Mouse (Mus musculus) urinary bladder, postnatal 10 days (tissue): Measurements from ENCODE around the gene Fam193a.

Experiments used
- DNase-seq: peaks from one replicate; pipeline ENCODE4 v3.0.0; 2022; ENCODE audit warnings: low spot score

The Fam193a gene

DNA sequence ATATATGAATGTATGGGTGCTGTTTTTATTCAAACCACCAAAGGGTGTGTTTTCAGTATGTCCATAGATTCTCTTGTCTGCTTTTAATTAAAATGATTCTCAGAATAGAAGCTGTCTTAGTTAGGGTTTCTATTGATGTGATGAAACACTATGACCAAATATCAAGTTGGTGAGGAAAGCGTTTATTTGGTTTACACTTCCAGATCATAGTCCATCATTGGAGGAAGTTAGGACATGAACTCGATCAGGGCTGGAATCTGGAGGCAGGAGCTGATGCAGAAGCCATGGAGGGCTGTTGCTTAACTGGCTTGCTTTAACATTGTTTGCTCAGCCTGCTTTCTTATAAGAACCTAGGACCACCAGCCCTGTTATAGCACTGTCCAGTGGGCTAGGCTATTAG lies 12.0 kb downstream of the Fam193a start:
- no peak for DNase-seq

DNA sequence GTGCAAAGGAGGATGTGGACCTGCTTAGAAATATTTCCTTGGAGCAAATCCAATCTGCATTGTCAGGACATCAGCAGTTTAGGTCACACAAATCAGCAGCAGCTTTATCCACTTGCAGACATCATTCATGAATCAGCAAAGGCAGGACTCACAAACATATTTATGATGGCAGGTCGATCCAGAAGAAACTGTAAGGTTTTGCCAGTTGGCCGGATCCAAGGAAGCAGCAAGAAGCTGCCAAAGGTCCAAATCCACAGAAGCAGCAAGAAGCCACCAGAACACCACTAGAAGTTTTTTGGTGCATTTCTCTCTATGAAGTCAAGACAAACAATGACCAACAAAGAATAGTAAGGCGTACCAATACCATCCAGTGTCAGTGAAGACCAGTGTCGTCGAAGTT lies 15.9 kb downstream of the Fam193a start:
- DNase-seq, result no peak

DNA sequence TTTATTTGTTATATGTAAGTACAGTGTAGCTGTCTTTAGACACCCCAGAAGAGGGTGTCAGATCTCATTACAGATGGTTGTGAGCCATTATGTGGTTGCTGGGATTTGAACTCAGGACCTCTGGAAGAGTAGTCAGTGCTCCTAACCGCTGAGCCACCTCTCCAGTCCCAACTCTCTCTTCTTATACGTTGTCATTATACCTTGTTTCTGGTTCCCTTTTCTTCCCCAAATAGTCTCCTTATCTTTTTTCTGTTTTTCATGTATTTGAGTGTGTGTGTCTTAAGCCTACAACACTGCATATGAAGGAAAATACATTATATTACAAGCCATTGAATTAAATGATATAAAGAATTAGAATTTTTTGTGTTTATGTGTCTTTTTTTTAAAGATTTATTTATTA lies 17.0 kb downstream of the Fam193a start:
- no peak for DNase-seq

DNA sequence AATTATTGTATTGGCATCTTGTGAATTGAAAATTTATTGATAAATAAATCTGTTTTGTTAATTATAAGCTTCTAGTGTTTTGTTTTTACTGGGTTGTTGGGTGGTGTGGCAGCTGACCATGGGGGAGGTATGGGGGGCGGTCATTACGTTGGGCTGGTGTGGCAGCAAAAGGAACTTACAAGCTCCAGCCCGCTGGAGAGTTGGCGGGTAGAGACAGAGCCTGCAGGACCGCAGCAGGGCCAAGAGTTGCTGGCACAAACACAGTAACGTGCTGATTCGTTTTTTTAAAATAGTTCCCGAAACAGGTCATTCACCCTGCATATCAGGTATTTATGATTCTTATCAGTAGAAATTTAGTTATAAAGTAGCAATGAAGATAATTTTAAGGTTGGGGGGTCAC lies 23.5 kb downstream of the Fam193a start:
- DNase-seq, result no peak

DNA sequence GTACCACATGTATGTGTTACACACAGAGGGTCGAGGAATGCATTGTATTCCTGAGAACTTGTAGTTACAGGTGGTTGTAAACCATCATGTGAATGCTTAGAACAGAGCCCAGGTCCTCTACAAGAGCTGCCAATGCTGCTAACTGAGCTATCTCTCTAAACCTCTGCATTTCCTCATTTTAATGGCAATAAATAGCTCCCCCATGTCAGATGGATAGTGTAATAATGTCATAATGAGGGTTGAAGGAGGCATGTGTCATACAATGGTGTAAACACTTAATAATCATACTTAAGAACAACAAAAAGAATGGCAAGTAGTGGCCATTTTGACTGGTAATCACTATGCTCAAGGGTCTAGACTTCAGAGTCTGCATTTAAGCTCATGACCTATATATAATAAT lies 25.6 kb downstream of the Fam193a start:
- DNase-seq, result no peak

DNA sequence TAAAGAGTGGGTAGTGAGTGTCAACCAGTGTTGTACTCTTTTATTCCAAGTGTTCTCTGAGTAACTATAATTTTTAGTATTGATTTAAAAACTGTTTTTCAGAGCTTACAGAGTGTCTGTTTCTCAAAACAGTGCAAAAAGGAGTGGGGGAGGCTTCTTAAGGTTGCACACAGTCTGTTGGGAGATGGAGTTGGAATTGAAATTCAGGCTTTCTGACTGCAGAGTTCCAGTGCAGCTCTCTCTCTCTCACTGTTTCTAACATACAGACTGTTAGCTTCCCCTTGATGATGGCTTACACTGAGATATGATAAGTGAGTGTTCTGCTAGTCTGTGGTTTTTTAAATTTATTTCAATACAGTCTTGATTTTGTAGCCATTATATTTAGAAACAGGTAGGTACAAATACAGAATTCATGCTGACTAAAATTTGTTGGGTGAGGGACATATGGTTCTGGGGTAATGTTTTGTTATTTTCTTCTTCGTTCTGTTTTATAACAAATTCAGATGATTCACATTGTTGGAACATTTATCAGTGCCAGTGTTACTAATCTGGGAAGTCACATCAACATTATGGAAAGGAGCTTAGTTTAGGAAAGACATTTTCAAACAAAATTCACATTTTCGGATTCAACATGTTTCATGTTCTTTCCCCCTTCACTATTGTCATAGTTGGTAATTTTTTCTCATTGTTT lies 26.3 kb downstream of the Fam193a start:
- no peak for DNase-seq

DNA sequence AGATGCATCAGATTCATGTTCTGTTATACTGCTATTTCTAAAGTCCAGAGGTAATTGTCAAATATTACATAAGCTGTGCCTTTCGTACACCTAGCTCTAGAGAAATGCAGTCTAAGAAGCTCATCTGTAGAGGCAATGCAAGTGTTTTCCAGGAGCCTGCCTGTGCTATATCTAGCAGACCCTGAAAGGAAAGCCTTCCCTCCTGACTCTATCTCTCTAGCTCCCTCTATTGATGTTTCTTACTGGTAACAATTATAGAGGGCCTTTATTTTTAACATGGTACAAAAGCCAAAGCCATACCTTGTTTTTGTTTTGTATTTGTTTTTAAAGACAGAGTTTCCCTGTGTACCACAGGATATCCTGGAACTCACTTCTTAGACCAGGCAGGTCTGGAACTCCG lies 28.1 kb downstream of the Fam193a start:
- DNase-seq, result no peak

DNA sequence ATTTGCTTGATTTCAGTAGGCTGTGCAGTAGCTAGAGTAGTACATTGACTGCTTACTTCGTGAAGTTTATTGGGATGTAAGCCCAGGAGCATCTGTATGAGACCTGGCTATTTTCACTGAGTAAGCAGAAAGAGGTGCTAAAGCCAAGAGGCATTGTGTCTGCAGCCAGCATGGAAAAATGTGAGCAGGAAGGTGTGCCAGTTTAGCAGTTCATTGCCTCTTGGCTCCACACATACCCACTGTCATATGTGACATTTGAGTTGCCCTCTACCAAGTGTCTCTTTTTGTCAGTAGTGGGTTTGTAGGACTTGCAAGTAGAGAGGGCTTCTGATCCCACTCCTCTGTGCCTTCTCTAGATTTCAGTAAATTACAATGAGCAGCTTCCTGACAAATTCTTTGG lies 28.6 kb downstream of the Fam193a start:
- DNase-seq, result no peak

DNA sequence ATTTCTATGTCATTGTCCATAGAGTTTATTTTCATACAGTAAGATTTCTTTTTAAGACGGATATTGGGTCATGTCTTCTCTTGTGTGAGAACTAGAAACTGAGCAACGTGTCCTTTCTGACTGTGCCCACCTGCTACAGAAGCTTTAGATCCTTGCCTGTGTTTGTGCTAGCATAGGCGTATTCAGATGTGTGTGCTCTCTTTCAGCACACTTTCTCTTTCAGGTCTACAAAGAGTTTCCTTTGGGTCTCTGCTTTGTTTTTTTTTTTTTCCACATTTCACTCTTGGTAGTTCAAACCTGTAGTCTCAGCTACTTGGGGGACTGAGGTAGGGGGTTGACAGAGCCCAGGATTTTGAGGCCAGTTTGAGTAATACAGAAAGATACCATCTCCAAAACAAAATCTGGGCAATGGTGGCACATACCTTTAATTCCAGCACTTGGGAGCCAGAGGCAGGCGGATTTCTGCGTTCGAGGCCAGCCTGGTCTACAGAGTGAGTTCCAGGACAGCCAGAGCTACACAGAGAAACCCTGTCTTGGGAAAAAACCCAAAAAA lies 37.7 kb downstream of the Fam193a start:
- DNase-seq, result no peak

DNA sequence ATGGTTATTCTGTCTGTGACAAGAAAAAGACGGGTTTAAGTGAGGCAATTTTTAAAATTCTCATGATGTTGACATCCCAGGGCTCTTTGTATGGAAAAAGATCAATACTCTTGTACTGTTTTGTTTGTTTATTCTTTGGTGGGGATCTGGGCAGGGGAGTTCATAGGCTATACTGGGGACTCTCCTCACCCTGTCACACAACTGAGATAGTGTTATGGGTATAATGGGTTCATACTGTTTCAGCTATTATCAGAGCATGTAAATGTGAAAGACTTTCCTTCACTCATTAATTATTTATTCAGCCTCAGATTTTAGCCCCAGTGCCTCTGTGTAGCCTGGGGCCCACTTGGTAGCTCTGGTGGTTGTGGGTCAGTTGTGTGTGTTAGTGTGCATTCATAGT lies 39.3 kb downstream of the Fam193a start:
- DNase-seq, result no peak

DNA sequence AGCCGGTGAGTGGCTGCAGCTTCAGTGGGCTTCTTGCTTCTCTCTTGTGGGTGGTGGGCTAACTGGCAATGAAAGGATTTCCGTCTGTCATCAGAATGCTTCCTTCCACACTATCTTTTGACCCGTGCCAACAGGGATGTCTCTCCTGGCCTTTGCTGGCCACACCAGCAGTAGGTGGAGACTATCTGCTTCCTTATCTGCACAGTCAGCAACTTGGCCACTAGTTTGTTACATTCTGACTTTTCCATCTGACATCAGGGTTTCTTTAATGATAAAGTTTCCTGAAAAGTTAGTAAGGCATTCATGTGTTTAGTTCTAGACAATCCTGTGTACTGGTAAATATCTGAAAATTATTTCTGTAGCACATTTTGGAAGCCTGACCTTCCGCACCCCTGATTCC lies 41.1 kb downstream of the Fam193a start:
- no peak for DNase-seq

DNA sequence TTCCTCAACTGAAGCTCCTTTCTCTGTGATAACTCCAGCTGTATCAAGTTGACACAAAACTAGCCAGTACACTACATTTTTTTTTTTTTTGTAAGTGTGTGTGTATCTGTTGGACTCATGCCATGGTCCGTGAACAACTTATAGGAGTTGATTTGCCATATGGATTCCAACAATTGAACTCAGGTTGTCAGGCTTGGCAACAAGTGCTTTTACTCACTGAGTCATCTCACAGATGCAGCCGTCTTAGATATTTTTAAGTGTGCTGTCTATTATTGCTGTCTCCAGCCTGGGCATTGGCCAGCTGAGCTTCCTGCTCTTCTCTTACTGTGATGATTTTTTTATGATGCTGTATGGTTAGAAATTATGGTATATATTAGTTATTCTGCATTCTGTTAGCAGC lies 44.2 kb downstream of the Fam193a start:
- no peak for DNase-seq

DNA sequence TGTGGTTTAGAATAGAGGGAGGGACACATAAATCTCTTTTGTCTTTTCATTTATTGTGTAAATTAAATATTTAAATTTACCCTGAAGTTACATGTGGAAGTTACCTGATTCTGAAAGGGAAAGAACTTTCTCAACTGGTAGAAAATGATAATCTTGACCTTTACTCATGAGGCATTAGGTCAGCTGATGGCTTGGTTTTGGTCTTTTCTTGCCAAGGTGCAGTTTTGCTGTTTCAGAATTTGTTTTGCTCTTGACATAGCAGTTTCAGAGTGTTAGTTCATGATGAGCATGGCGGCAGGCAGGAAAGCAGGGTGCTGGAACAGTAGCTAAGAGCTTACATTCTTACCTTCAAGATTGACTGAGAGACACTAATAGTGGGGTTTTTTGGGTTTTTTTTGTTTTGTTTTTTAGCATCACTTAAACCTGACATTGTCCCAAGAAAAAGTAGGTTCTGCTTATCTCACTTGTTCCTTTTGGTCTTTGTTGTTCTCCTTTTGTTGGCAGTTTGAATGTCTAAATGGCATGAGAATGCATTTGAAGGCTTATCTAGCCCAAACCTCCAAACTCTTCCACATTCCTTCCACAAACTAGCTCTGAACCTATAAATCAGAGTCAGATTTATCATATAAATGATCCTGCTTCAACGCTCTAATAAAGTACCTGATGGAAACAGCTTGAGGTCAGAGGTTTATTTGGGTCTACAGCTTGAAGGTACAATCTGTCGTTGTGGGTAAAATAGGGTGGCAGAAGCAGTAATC lies 47.7 kb downstream of the Fam193a start:
- DNase-seq, result no peak

DNA sequence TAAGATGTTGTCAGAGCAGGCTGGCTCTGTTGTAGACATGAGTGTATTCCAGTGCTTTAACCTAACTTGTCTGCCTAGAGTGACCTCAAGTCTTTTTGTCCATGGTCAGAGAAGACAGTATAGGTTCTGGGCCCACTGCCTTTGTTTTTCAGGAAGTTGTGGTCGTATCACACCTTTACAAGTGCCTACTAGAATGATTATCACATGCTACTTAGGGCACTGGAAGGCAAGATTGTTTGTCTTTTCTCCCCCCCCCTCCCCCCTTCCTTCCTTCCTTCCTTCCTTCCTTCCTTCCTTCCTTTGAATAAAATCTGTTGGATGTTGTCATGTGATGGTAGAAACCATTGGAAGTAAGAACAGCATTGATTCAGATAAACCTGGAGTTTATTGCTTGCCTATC lies 49.5 kb downstream of the Fam193a start:
- no peak for DNase-seq

DNA sequence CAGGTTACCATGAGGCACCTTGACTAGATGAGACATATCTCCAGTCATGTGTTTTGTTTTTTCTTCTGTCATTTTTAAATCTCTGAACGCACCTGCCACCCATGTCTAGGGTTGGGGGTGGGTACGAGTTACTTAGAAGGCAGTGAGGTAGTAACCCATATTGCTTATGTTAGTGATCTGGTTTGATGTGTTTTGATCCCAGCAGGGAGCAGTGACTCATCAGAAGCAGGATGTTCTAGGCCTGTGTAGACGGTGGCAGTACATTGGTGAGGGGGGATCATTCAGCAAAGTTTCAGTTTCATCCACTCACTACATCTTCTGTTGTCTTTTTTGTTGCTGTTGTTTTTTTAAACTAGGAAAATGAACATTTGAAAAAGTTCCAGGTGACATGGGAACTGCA lies 61.0 kb downstream of the Fam193a start:
- DNase-seq, result no peak

DNA sequence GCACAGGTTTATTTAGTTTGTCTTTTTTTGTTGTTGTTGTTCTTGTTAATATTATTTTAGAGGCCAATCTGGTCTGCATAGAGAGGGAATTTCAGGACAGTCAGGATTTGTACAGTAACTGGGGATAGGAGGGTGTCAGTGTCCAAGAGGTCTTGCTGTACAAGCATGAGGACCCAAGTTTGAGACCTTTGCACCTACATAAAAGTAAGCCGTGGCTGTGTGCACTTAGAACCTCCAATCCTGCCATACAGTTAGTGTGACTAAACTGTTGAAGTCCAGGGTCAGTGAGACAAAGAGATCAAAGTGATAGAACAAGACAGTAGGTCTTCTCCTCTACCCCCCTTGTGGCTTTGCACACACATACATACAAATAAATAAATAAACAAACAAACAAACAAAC lies 64.1 kb downstream of the Fam193a start:
- no peak for DNase-seq

DNA sequence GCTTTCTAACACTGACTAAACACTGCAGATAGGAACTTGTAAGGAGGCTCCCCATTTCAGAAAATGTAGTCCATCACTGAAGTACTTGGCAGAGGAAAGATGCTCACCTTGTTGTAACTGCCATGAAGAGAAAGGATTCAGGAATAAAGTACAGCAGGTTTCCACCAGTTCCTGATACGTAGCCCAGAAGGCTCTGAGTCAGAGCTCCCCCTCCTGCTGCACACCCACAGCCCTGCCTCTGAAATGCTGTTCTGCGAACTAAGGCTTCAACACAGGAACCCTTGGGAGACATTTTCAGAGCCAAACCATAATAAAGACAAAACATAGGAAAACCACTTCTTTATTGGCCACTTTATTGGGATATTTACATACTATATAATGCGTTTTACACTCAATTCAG lies 64.5 kb downstream of the Fam193a start:
- no peak for DNase-seq

DNA sequence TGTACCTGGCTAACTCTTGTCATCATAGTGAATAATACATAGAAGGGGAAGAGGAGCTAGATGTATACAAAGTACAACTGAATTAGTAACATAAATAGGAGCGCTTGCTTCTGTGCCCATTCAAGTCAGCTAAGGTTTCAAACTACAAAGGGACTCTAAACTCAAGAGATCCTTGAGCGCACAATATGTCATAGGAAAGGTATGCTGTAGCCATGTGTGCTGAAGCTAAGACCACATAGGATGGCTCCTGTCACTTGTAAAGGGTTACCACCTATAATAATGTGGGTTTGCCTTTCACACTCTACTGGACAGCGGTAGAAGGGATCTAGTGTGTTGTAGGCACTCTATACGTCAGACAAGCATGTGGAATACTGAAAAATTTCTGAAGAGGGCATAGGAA lies 68.3 kb downstream of the Fam193a start:
- DNase-seq, result no peak

DNA sequence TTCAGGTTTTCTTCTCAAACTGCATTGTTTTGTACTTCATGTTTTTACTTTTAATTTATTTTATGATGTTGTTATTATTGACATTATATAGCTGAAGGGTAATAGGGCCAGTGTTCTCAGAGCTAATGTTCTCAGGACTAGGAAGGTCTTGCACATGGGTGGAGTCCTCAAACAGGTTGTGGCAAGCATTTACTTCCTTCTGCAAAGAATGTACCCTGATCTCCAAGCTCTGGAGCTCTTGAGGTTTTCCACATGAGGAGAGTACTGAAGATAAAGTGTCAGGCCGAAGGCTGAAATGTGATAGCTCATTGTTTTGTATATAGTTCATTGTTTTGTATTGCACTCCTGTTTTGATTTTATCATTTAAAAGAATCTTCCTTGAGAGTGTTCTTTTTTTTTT lies 68.9 kb downstream of the Fam193a start:
- no peak for DNase-seq

DNA sequence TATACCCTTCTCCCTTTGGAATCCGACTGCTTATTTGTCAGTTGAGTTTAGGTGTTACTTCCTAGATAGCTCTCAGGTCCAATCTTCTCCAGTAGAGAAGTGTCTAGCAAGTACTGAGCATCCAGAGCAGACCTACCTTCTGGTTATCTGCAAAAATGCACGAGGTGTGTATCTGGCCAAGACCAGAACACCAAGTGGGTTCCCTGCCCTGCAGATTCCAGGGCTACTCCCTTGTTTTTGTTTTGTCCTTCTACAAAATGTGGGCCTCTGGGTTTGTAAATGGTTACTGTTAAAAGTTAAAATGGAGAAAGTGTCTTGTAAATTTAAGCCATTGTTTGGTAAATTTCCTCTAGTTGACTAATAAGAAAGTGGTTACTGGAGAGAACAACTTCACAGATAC lies 70.0 kb downstream of the Fam193a start:
- no peak for DNase-seq

DNA sequence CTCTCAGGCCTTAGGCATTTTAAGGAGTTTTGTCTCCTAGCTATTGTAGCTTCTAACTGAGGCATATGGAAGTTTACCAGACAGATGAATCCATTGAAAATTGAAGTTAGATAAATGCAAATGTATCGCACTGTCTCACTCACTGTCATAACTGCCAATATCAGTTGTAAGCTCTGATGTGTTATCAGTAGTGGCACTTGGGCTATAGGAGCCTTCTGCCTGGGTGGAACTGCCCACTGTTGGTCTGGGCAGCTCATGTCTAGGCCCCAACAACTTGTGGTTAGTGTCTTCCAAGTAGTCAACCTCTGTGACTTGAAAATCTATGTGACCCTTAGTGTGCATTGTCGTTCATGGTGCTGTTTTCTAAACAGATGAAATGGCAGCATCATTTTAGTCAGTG lies 72.1 kb downstream of the Fam193a start:
- DNase-seq, result no peak

DNA sequence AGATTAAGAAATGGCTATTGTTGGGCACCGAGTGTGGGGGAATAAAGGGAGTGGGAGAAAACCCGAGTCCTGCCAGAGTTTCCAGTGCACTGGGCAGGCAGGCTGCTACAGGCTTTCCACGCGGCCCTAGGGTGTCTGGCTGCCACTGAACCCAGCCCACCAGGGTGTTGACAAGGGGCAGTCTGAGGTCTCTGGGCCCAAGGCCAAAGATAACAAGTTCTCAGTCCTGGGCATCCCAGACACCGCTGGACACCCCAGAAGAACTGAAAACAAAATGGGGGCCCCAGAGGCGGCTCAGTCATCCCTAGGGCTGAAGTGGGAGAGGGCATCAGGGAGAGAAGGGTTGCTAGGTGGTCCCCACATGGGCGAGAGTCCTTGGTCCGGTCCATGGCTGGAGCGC lies 76.5 kb downstream of the Fam193a start:
- DNase-seq, result no peak

DNA sequence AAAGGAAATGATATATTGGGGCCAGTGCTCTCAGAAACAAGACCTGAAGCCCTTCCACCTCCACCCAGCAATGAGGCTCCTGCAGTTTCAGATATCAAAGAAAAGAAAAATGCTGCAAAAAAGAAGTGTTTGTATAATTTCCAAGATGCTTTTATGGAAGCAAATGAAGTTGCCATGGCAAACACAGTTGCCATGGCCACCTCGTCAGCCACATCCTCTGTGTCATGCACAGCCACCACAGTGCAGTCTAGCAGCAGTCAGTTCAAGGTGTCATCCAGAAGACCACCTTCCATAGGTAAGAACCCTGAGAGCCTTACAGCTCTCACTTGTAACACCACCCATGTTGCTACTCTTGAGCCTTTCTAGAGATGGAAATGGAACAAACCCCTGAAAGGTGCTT lies 89.3 kb downstream of the Fam193a start:
- no peak for DNase-seq

DNA sequence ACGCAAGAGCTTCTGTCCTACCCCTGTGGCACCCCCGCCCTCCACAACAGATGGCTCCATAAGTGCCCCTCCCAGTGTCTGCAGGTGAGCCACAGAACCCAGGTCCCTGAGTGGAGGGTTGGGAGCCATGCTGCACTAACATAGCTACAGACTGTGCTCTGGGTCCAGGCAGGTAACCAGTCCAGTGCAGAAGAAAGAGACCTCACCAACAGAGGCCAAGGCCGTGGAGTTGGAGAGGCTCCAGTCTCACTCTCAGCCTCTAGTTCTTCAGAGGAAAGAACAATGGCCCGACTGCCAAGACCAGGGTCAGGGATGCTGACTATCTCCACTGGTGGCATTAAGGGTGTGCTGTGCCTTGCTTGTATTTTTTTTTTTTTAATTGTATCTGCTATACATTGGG lies 91.6 kb downstream of the Fam193a start:
- no peak for DNase-seq
